8 mouse cellular contexts compared by ENCODE assay signal in genomic region chrX:169879481-169880362, GRCm38 (mm10).
A peak's percentile ranks its signal among the peaks of the same experiment; 100 is the strongest.
DNase-seq lines count a peak whose midpoint lies in the region; ATAC-seq and TF ChIP-seq lines count a peak whose summit lies in the region.

No protein-coding gene starts in this region.

- peaks cover 19% of the 10 kb centered on the region for H3K79me2 ChIP-seq in myocyte (ENCODE audit: control insufficient read depth, insufficient read depth)

- no peaks in the 10 kb centered on the region for H3K9me3 ChIP-seq in forebrain, embryonic 11.5 days (ENCODE audit: control insufficient read depth, low read length)
- no peaks in the 10 kb centered on the region for H3K9me3 ChIP-seq in heart, embryonic 14.5 days (ENCODE audit: control insufficient read depth, low read length)
- H3K9me3 ChIP-seq in kidney, postnatal 0 days (replicated peaks; ENCODE audit: low read length), result no peaks in the 10 kb centered on the region
- H3K9me3 ChIP-seq in liver, embryonic 11.5 days (ENCODE audit: control insufficient read depth, low read length), result no peaks in the 10 kb centered on the region

- peak; percentile 90 for ATAC-seq in forebrain, embryonic 11.5 days (replicated peaks; ENCODE audit: low FRiP score)
- peak; percentile 87 for ATAC-seq in heart, embryonic 14.5 days (ENCODE audit: insufficient number of reproducible peaks, insufficient read depth, low FRiP score, low read depth)
- ATAC-seq in kidney, postnatal 0 days (replicated peaks; ENCODE audit: low FRiP score, low read depth), result peak; percentile 90
- peak; percentile 80 for ATAC-seq in liver, embryonic 11.5 days (replicated peaks; ENCODE audit: low FRiP score)

- no peaks in the 10 kb centered on the region for H3K36me3 ChIP-seq in forebrain, embryonic 11.5 days (ENCODE audit: control insufficient read depth, insufficient read depth, low read length)
- no peaks in the 10 kb centered on the region for H3K36me3 ChIP-seq in heart, embryonic 14.5 days (ENCODE audit: control insufficient read depth, insufficient read depth, low read length)
- no peaks in the 10 kb centered on the region for H3K36me3 ChIP-seq in kidney, postnatal 0 days (ENCODE audit: insufficient read depth, low read length)
- H3K36me3 ChIP-seq in liver, embryonic 11.5 days (ENCODE audit: control insufficient read depth, insufficient read depth, low read length), result no peaks in the 10 kb centered on the region
- H3K36me3 ChIP-seq in myocyte (ENCODE audit: control insufficient read depth, insufficient read depth), result no peaks in the 10 kb centered on the region

- peak overlapping the region; percentile 57 for H3ac ChIP-seq in myocyte (ENCODE audit: control insufficient read depth, insufficient read length)

- H3K27ac ChIP-seq in bone marrow macrophage, adult 2 months (ENCODE audit: insufficient read depth, low read depth, low read length), result no peak overlapping the region
- H3K27ac ChIP-seq in forebrain, embryonic 11.5 days (ENCODE audit: low read depth, low read length), result peak overlapping the region; percentile 87
- H3K27ac ChIP-seq in heart, embryonic 14.5 days (replicated peaks in 1 of 2; ENCODE audit: control insufficient read depth in 1 of 2, insufficient read depth in 1 of 2, low read depth in 2 of 2, low read length in 2 of 2), result peak overlapping the region; percentile 66 to 67
- peak overlapping the region; percentile 75 for H3K27ac ChIP-seq in kidney, postnatal 0 days
- H3K27ac ChIP-seq in liver, embryonic 11.5 days (ENCODE audit: low read depth, low read length), result no peak overlapping the region

- H3K4me1 ChIP-seq in bone marrow macrophage, adult 2 months (ENCODE audit: control insufficient read depth, insufficient read depth, low read length), result no peaks in the 10 kb centered on the region
- no peaks in the 10 kb centered on the region for H3K4me1 ChIP-seq in forebrain, embryonic 11.5 days (replicated peaks; ENCODE audit: control insufficient read depth, insufficient read depth, low read length)
- no peaks in the 10 kb centered on the region for H3K4me1 ChIP-seq in heart, embryonic 14.5 days (ENCODE audit: control insufficient read depth in 2 of 2, insufficient read depth in 2 of 2, low read length in 2 of 2)
- H3K4me1 ChIP-seq in kidney, postnatal 0 days (replicated peaks; ENCODE audit: insufficient read depth, low read length), result no peaks in the 10 kb centered on the region
- H3K4me1 ChIP-seq in liver, embryonic 11.5 days (replicated peaks; ENCODE audit: control insufficient read depth, insufficient read depth, low read length), result no peaks in the 10 kb centered on the region

- WGBS in forebrain, embryonic 11.5 days, result 9% methylated on average over 36 of the region's 36 CpGs
- WGBS in heart, embryonic 14.5 days, result 12% methylated on average over 36 of the region's 36 CpGs
- 18% methylated on average over 36 of the region's 36 CpGs for WGBS in kidney, postnatal 0 days
- WGBS in liver, embryonic 11.5 days, result 11% methylated on average over 36 of the region's 36 CpGs

- no peak for TF ChIP-seq POLR2A in bone marrow macrophage, adult 2 months (IDR thresholded peaks at IDR 0.05; ENCODE audit: borderline replicate concordance, low read depth, low read length)
- TF ChIP-seq POLR2A in myocyte (IDR thresholded peaks at IDR 0.05; ENCODE audit: insufficient read length, low read depth), result no peak

- no peak for TF ChIP-seq CTCF in bone marrow macrophage, adult 2 months (IDR thresholded peaks at IDR 0.05; ENCODE audit: low read depth, low read length)
- TF ChIP-seq CTCF in kidney, postnatal 0 days (IDR thresholded peaks at IDR 0.05; ENCODE audit: low read depth), result no peak

- H3K4me2 ChIP-seq in forebrain, embryonic 11.5 days (ENCODE audit: low read depth, low read length, severe bottlenecking), result peak overlapping the region; percentile 52
- H3K4me2 ChIP-seq in heart, embryonic 14.5 days (ENCODE audit: low read length), result peak overlapping the region; percentile 72
- peak overlapping the region; percentile 73 for H3K4me2 ChIP-seq in kidney, postnatal 0 days (ENCODE audit: low read length)
- H3K4me2 ChIP-seq in liver, embryonic 11.5 days, result peak overlapping the region; percentile 61
- peak overlapping the region; percentile 30 for H3K4me2 ChIP-seq in myocyte (ENCODE audit: low read depth)

- H3K27me3 ChIP-seq in forebrain, embryonic 11.5 days (ENCODE audit: control insufficient read depth, insufficient read depth, low read length), result peaks cover 12% of the 10 kb centered on the region
- 0 out of 2 replicates have a peak, but pooled peaks cover 3% of the 10 kb centered on the region for H3K27me3 ChIP-seq in heart, embryonic 14.5 days (ENCODE audit: control insufficient read depth, insufficient read depth, low read length)
- H3K27me3 ChIP-seq in kidney, postnatal 0 days (ENCODE audit: insufficient read depth, low read length), result no peaks in the 10 kb centered on the region
- peaks cover 22% of the 10 kb centered on the region for H3K27me3 ChIP-seq in liver, embryonic 11.5 days (replicated peaks; ENCODE audit: control insufficient read depth, insufficient read depth, low read length)
- H3K27me3 ChIP-seq in myocyte (ENCODE audit: control insufficient read depth, insufficient read depth, insufficient read length), result no peaks in the 10 kb centered on the region

- H3K4me3 ChIP-seq in bone marrow macrophage, adult 2 months (ENCODE audit: insufficient read depth, low read length), result peak overlapping the region; percentile 56
- peak overlapping the region; percentile 56 for H3K4me3 ChIP-seq in forebrain, embryonic 11.5 days (ENCODE audit: low read depth, low read length)
- H3K4me3 ChIP-seq in heart, embryonic 14.5 days (ENCODE audit: control insufficient read depth in 1 of 2, insufficient read depth in 1 of 2, low read depth in 1 of 2, low read length in 2 of 2), result peak overlapping the region; percentile 52 to 56
- H3K4me3 ChIP-seq in kidney, postnatal 0 days (replicated peaks; ENCODE audit: low read depth, low read length), result peak overlapping the region; percentile 45
- peak overlapping the region; percentile 48 for H3K4me3 ChIP-seq in liver, embryonic 11.5 days (ENCODE audit: low read depth, low read length)
- H3K4me3 ChIP-seq in myocyte, result peak overlapping the region; percentile 97

- peak overlapping the region; percentile 71 for H3K9ac ChIP-seq in forebrain, embryonic 11.5 days (ENCODE audit: low read length)
- peak overlapping the region; percentile 71 for H3K9ac ChIP-seq in heart, embryonic 14.5 days (ENCODE audit: low read length)
- H3K9ac ChIP-seq in kidney, postnatal 0 days (ENCODE audit: low read depth, low read length), result peak overlapping the region; percentile 56
- H3K9ac ChIP-seq in liver, embryonic 11.5 days (ENCODE audit: low read depth, low read length), result peak overlapping the region; percentile 17; the same call in 1 of the 2 replicates

- peak; percentile 29 for DNase-seq in CD4-positive, CD25-positive, alpha-beta regulatory T cell, adult 2 months (ENCODE audit: low read depth, low spot score)
- peak; percentile 79 for DNase-seq in forebrain, embryonic 11.5 days (ENCODE audit: low spot score)
- peak; percentile 78 for DNase-seq in kidney, postnatal 0 days (ENCODE audit: low spot score)
- peak; percentile 47 for DNase-seq in liver, embryonic 11.5 days (ENCODE audit: low spot score)
- DNase-seq in testis, postnatal 10 days (ENCODE audit: low spot score), result peak; percentile 77

TF ChIP-seq in myocyte, 11 proteins besides CTCF, POLR2A, EP300 and RAD21:
- TF ChIP-seq REST (IDR thresholded peaks at IDR 0.05; ENCODE audit: insufficient read depth, insufficient read length) (no peak), E2F4 (IDR thresholded peaks at IDR 0.05; ENCODE audit: insufficient read depth) (peak; percentile 22), MYOG (IDR thresholded peaks at IDR 0.05; ENCODE audit: control insufficient read depth in 1 of 3, insufficient read depth in 1 of 3, insufficient read length in 2 of 3, low read depth in 2 of 3) (peak in 1 of 3 experiments; percentile 52), TCF12 (IDR thresholded peaks at IDR 0.05; ENCODE audit: insufficient read depth, poor library complexity, severe bottlenecking) (no peak), MYOD1 (IDR thresholded peaks at IDR 0.05; ENCODE audit: control insufficient read depth in 1 of 3, insufficient read length in 2 of 3, low read depth in 2 of 3) (peak in 1 of 3 experiments; percentile 42), POLR2AphosphoS2 (IDR thresholded peaks at IDR 0.05; ENCODE audit: insufficient read length, low read depth) (peak; percentile 19)

Comparison
In these comparisons a context has a peak if more than half of its experiments do, and no peak if none do; other contexts are left out.
1. DNase-seq: peak in every context shown above with its lines; median percentile 79 in forebrain, embryonic 11.5 days; 78 in kidney, postnatal 0 days; 77 in testis, postnatal 10 days; 47 in liver, embryonic 11.5 days; 29 in CD4-positive, CD25-positive, alpha-beta regulatory T cell, adult 2 months.
2. H3K27ac ChIP-seq: peak in forebrain, embryonic 11.5 days (single experiment), heart, embryonic 14.5 days (2 of 2) and kidney, postnatal 0 days (single experiment); none in bone marrow macrophage, adult 2 months (single experiment) and liver, embryonic 11.5 days (single experiment).
3. H3K4me3 ChIP-seq: peak in every context shown above with its lines; median percentile 97 in myocyte; 56 in bone marrow macrophage, adult 2 months; 56 in forebrain, embryonic 11.5 days; 54 in heart, embryonic 14.5 days; 48 in liver, embryonic 11.5 days; 45 in kidney, postnatal 0 days.
4. H3K9ac ChIP-seq: peak in every context shown above with its lines; median percentile 71 in forebrain, embryonic 11.5 days; 71 in heart, embryonic 14.5 days; 56 in kidney, postnatal 0 days; 17 in liver, embryonic 11.5 days.
5. Peak in every context shown above with its lines, with median percentiles within 50 percentile points of each other: ATAC-seq and H3K4me2 ChIP-seq.